Mouse (Mus musculus) liver, embryonic 14.5 days (tissue): ENCODE results near the gene Tecpr1. TPM values are rescaled to one million over a fixed set of nuclear protein-coding genes. Genes with fewer than 3 reads are reported as not detected.

Experiments
- ATAC-seq: fragments of 200-750 bp; cut with Nextera tagmentation; 2 replicates; pipeline ENCODE4 v1.8.0; 2017; ENCODE audit warnings: moderate number of reproducible peaks, mild to moderate bottlenecking, moderate library complexity; ENCODE audit not compliant: insufficient read depth
- DNase-seq, 3 experiments: peaks; one replicate each; pipeline ENCODE4 v3.0.0-alpha.2; 2012 to 2013; ENCODE audit warnings: low read depth in 3 of 3, low spot score in 3 of 3
- H3K27ac ChIP-seq: fragments of 300-500 bp; sonication (generic); 2 replicates; pipeline ENCODE4 v1.5.1; 2014; ENCODE audit warnings: moderate library complexity, mild to moderate bottlenecking, control low read depth, inconsistent platforms
- H3K27me3 ChIP-seq: fragments of 300-500 bp; sonication (generic); 2 replicates; pipeline ENCODE4 v1.6.1; 2014; ENCODE audit warnings: mild to moderate bottlenecking, low read length, moderate library complexity; ENCODE audit not compliant: control insufficient read depth, insufficient read depth
- H3K36me3 ChIP-seq: fragments of 300-500 bp; sonication (generic); replicated peaks from 2 replicates; pipeline ENCODE4 v1.6.1; 2014; ENCODE audit warnings: low read depth; ENCODE audit not compliant: control insufficient read depth, insufficient read depth
- H3K4me1 ChIP-seq, 2 experiments: fragments of 200-500 bp in 1 of 2; fragments of 300-500 bp in 1 of 2; sonication (generic) in 1 of 2; replicated peaks; 2 replicates each; pipeline ENCODE4 v1.6.1; 2012 to 2014; ENCODE audit warnings: antibody characterized with exemption in 1 of 2, inconsistent platforms in 1 of 2, low read length in 1 of 2; ENCODE audit not compliant: control insufficient read depth in 2 of 2, insufficient read depth in 2 of 2
- H3K4me2 ChIP-seq: fragments of 300-500 bp; sonication (generic); 2 replicates; pipeline ENCODE4 v1.6.1; 2014; ENCODE audit warnings: low read depth, mild to moderate bottlenecking, control low read depth, moderate library complexity
- H3K4me3 ChIP-seq, 2 experiments: fragments of 200-500 bp in 1 of 2; fragments of 300-500 bp in 1 of 2; sonication (generic) in 1 of 2; 2 replicates each; pipeline ENCODE4 v1.5.1; 2012 to 2014; ENCODE audit warnings: low read depth in 2 of 2, low read length in 2 of 2, mild to moderate bottlenecking in 2 of 2, control low read depth in 1 of 2, inconsistent platforms in 1 of 2, moderate library complexity in 1 of 2; ENCODE audit not compliant: insufficient read depth in 1 of 2
- H3K9ac ChIP-seq: fragments of 300-500 bp; sonication (generic); replicated peaks from 2 replicates; pipeline ENCODE4 v1.6.1; 2014; ENCODE audit warnings: mild to moderate bottlenecking, control low read depth, moderate library complexity
- H3K9me3 ChIP-seq: fragments of 300-500 bp; sonication (generic); 2 replicates; pipeline ENCODE4 v1.6.1; 2016; ENCODE audit warnings: low read length, mixed read lengths; ENCODE audit not compliant: control insufficient read depth
- CTCF ChIP-seq: IDR thresholded peaks from 2 replicates; pipeline ENCODE4 v1.5.1; 2016; ENCODE audit warnings: antibody characterized with exemption, low read depth, control low read depth
- EP300 ChIP-seq: IDR thresholded peaks from 2 replicates; pipeline ENCODE4 v1.6.1; 2016; ENCODE audit warnings: antibody characterized with exemption, low read depth
- WGBS: fragments of 180-500 bp; shearing (Covaris S2); extraction: QIAGEN DNeasy Blood & Tissue Kit; methylation state at CpG from one replicate; pipeline ENCODE4 v1.1.7; 2014; ENCODE audit not compliant: insufficient replicate concordance; 5-methylcytosine and 5-hydroxymethylcytosine counted together
- polyA plus RNA-seq, 2 experiments: library from polyadenylated mRNA; depleted of rRNA in 1 of 2; stranded (reverse) in 1 of 2; unstranded in 1 of 2; fragments of >200 nt; fragmentation: Nextera tagmentation in 1 of 2; extraction: Ambion mirVana in 1 of 2; gene quantifications; 2 replicates each; pipeline versions ENCODE4 v1.2.1 to v1.2.3; 2012 to 2014

Gene Tecpr1
- polyA plus RNA-seq, 2 experiments = 1.3 to 2.6 TPM

DNA sequence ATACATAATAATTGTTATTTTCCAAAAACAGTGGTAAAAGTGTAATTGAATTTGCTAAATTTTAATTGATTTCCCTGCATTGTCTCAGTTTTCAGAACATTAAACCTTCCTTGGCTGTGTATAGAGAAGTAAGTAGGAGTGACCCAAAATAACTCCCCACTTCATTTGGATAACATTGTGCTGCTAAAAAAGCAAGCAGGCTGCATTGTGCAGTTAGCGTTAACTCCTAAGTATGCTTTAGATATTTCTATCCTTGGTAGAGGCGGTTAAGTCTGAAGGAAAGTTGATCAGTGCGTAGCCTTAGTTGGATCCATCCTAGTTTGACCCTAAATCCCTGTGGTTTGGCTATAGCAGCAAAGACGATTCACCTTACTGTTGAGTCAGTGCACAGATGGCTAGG, 73.9 kb downstream of the Tecpr1 start:
- Histone ChIP-seq H3K4me2 (no peak overlapping the region), H3K27me3 (no peaks in the 10 kb centered on the region), H3K27ac (no peak overlapping the region), H3K4me3 (no peak overlapping the region), H3K36me3 (peaks cover 7% of the 10 kb centered on the region), H3K9ac (no peak overlapping the region), H3K9me3 (no peaks in the 10 kb centered on the region), H3K4me1 (no peaks in the 10 kb centered on the region)
- ATAC-seq = no peak
- no peak for DNase-seq
- TF ChIP-seq CTCF (no peak), EP300 (no peak)
- 89% methylated on average over 4 of the region's 4 CpGs for WGBS

DNA sequence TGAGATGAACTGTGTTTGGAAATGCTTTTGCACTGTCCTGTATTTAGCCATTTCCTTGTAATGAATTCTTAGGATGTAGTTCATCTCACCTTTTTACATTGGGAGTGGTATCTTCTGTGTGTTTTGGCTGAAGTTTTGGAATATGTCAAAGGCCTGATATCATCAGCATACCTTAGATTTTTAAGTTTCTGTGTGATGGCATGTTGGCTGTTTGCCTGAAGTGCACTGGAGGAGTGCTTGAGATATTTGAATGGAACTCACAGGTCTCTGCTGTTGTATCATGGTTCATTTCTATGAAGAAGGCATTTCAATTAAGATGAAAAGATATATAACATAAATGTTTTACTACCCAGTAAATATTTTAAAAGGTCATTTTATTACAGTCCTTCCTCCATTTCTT, 76.5 kb downstream of the Tecpr1 start:
- Histone ChIP-seq H3K36me3 (peaks cover 10% of the 10 kb centered on the region), H3K27ac (no peak overlapping the region), H3K9ac (no peak overlapping the region), H3K9me3 (no peaks in the 10 kb centered on the region), H3K4me1 (no peaks in the 10 kb centered on the region), H3K4me2 (no peak overlapping the region), H3K27me3 (no peaks in the 10 kb centered on the region), H3K4me3 (no peak overlapping the region)
- DNase-seq (no peak), ATAC-seq (no peak)
- TF ChIP-seq EP300 = no peak
- no peak for TF ChIP-seq CTCF

Other genes with a start within 250 kb of the Tecpr1 start
- gene Ccz1, start 208.7 kb downstream of the Tecpr1 start, polyA plus RNA-seq (2012; rRNA removed) = 12.8 and 21.9 TPM in 2 replicates
- 46.8 and 47.1 TPM in 2 replicates for gene Ccz1, start 208.7 kb downstream of the Tecpr1 start, polyA plus RNA-seq (2014; fragmentation: Nextera tagmentation; extraction: Ambion mirVana)
- gene Ocm, start 196.9 kb downstream of the Tecpr1 start, polyA plus RNA-seq (2012; rRNA removed) = not detected in 2 replicates
- gene Ocm, start 196.9 kb downstream of the Tecpr1 start, polyA plus RNA-seq (2014; fragmentation: Nextera tagmentation; extraction: Ambion mirVana) = not detected in 2 replicates
- 2.4 and 2.9 TPM in 2 replicates for gene Lmtk2, start 123.2 kb downstream of the Tecpr1 start, polyA plus RNA-seq (2012; rRNA removed)
- 1.5 and 1.7 TPM in 2 replicates for gene Lmtk2, start 123.2 kb downstream of the Tecpr1 start, polyA plus RNA-seq (2014; fragmentation: Nextera tagmentation; extraction: Ambion mirVana)
- 0.39 and 0.42 TPM in 2 replicates for gene Bhlha15, start 33.3 kb downstream of the Tecpr1 start, polyA plus RNA-seq (2012; rRNA removed)
- gene Bhlha15, start 33.3 kb downstream of the Tecpr1 start, polyA plus RNA-seq (2014; fragmentation: Nextera tagmentation; extraction: Ambion mirVana) = 0.28 and 0.38 TPM in 2 replicates
- gene Bri3, start 20.8 kb upstream of the Tecpr1 start, polyA plus RNA-seq (2012; rRNA removed) = 9.0 and 12.1 TPM in 2 replicates
- gene Bri3, start 20.8 kb upstream of the Tecpr1 start, polyA plus RNA-seq (2014; fragmentation: Nextera tagmentation; extraction: Ambion mirVana) = 15.9 and 18.5 TPM in 2 replicates
- 1.8 and 2.4 TPM in 2 replicates for gene Baiap2l1, start 134.5 kb upstream of the Tecpr1 start, polyA plus RNA-seq (2012; rRNA removed)
- gene Baiap2l1, start 134.5 kb upstream of the Tecpr1 start, polyA plus RNA-seq (2014; fragmentation: Nextera tagmentation; extraction: Ambion mirVana) = 3.5 and 3.8 TPM in 2 replicates